Mouse (Mus musculus): Measurements from ENCODE around the gene Cadm1. TPM values are rescaled to one million over a fixed set of nuclear protein-coding genes. Genes with fewer than 3 reads are reported as not detected.

The Cadm1 gene
- total and polyA plus RNA-seq, 3 experiments = 0.14 to 0.31 TPM; not detected in 1

DNA sequence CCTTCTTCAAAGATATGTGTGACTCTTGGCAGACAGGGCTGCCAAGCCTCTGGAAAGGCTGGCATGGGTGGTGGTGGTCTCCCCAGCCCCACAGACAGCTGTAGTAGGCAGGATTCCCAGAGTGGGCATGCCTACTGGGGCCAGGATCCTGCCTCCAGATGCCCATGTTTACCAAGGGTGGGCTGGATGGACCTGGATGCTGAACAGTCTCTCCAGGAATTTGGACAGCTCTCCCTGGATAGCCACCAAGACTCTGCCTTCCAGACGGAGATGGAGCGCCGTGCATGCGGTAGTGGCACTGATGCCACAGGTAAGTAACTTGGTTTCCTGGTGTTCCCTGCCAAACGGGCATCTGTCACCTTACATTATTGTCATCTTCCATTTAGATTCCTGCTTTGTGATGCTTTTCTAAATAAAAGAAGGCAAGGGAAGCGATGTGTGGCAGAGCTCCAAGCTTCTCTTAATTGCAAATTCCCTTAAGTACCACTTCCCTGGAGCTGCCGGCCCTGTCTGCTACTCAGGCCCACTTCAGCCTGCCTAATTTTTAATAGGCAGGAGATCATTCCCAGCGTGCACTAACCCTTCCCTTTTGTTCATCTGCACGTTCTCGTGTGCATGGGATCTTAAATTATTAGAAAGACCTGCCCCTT, 346.7 kb downstream of the Cadm1 start:
- Histone ChIP-seq H3K4me3 (ENCODE audit: control insufficient read depth in 1 of 2, insufficient read depth in 1 of 2, low read depth in 2 of 2, low read length in 2 of 2) (no peak overlapping the region), H3K36me3 (ENCODE audit: control insufficient read depth in 1 of 2, insufficient read depth in 2 of 2, low read length in 2 of 2) (no peaks in the 10 kb centered on the region), H3K9me3 (replicated peaks; ENCODE audit: insufficient read depth, low read length) (no peaks in the 10 kb centered on the region), H3K9ac (ENCODE audit: control insufficient read depth, low read depth, low read length, poor library complexity, severe bottlenecking) (no peak overlapping the region), H3K27me3 (ENCODE audit: control insufficient read depth in 1 of 2, insufficient read depth in 2 of 2, low read length in 2 of 2) (no peaks in the 10 kb centered on the region), H3K27ac (ENCODE audit: control insufficient read depth, low read depth, low read length) (no peak overlapping the region), H3K79me2 (ENCODE audit: control insufficient read depth, insufficient read depth, low read length, poor library complexity) (no peaks in the 10 kb centered on the region), H3K4me1 (ENCODE audit: control insufficient read depth in 1 of 2, insufficient read depth in 2 of 2, low read length in 2 of 2) (no peaks in the 10 kb centered on the region)
- TF ChIP-seq ELF1 (IDR thresholded peaks at IDR 0.05; ENCODE audit: low read depth, low read length) (no peak), ZKSCAN1 (IDR thresholded peaks at IDR 0.05; ENCODE audit: low read depth, low read length) (no peak), MXI1 (IDR thresholded peaks at IDR 0.05; ENCODE audit: low read depth, low read length) (no peak), POLR2AphosphoS2 (IDR thresholded peaks at IDR 0.05; ENCODE audit: low read length) (no peak), MAX (IDR thresholded peaks at IDR 0.05; ENCODE audit: low read length) (no peak), EP300 (IDR thresholded peaks at IDR 0.05; ENCODE audit: low read depth in 1 of 2, low read length in 2 of 2) (no peak)
- DNase-seq (ENCODE audit: low read depth, low spot score) = no peak

DNA sequence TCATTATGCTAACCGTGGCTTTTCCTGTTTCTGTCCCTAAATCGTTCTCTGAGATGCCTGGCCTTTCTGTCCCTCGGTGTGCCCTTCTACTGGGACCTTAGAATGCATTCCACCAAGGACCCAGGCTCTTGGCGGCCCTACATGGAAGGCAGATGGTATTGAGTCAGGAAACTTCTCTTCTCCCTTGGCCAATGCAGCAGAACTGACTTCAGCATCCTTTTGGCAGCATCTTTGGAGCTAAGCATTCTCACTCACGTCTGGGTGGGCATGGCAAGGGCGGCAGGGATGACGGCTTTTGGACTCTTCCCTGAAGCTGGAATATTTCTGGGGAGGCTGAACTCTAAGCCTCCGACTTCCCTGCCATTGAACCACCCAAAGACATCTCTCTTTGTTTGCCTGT, 350.2 kb downstream of the Cadm1 start:
- H3K9ac ChIP-seq (ENCODE audit: control insufficient read depth, low read depth, low read length, poor library complexity, severe bottlenecking) = no peak overlapping the region
- no peaks in the 10 kb centered on the region for H3K9me3 ChIP-seq (replicated peaks; ENCODE audit: insufficient read depth, low read length)
- no peaks in the 10 kb centered on the region for H3K27me3 ChIP-seq (ENCODE audit: control insufficient read depth in 1 of 2, insufficient read depth in 2 of 2, low read length in 2 of 2)
- H3K27ac ChIP-seq (ENCODE audit: control insufficient read depth, low read depth, low read length) = no peak overlapping the region
- H3K4me1 ChIP-seq (ENCODE audit: control insufficient read depth in 1 of 2, insufficient read depth in 2 of 2, low read length in 2 of 2) = no peaks in the 10 kb centered on the region
- no peaks in the 10 kb centered on the region for H3K79me2 ChIP-seq (ENCODE audit: control insufficient read depth, insufficient read depth, low read length, poor library complexity)
- TF ChIP-seq TBP (IDR thresholded peaks at IDR 0.05; ENCODE audit: low read depth, low read length) = no peak
- no peak for TF ChIP-seq ETS1 (IDR thresholded peaks at IDR 0.05; ENCODE audit: low read depth, low read length)
- no peak for TF ChIP-seq MYC (IDR thresholded peaks at IDR 0.05; ENCODE audit: low read depth, low read length)
- no peak for TF ChIP-seq TAL1 (IDR thresholded peaks at IDR 0.05; ENCODE audit: low read length)
- no peak for TF ChIP-seq ELF1 (IDR thresholded peaks at IDR 0.05; ENCODE audit: low read depth, low read length)
- TF ChIP-seq SMC3 (IDR thresholded peaks at IDR 0.05; ENCODE audit: low read depth, low read length) = no peak
- TF ChIP-seq CHD1 (IDR thresholded peaks at IDR 0.05; ENCODE audit: low read depth, low read length) = no peak
- TF ChIP-seq SIN3A (IDR thresholded peaks at IDR 0.05; ENCODE audit: low read length) = no peak
- H3K36me3 ChIP-seq (ENCODE audit: control insufficient read depth in 1 of 2, insufficient read depth in 2 of 2, low read length in 2 of 2) = no peaks in the 10 kb centered on the region
- H3K4me3 ChIP-seq (ENCODE audit: control insufficient read depth in 1 of 2, insufficient read depth in 1 of 2, low read depth in 2 of 2, low read length in 2 of 2) = no peak overlapping the region
- no peak for DNase-seq (ENCODE audit: low read depth, low spot score)

DNA sequence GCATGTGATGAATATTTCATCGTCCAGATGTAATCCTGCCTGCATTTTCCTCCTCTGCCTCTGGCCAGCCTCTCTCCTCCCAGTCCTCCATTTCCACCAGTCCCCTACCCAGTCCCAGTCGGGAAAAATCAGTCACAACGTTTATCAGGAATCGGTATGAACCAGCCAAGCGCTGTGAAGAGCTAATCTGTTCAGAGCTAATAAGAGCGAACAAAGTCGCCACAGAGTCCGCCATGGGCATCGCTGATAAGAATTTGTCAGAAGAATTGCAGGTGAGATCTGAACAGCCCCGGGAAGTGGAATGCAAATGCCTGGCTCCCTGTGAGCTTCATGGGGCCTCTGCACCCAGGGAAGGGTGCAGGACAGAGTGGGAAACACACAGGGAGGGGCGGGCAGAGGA, 352.4 kb downstream of the Cadm1 start:
- Histone ChIP-seq H3K9ac (ENCODE audit: control insufficient read depth, low read depth, low read length, poor library complexity, severe bottlenecking) (no peak overlapping the region), H3K27ac (ENCODE audit: control insufficient read depth, low read depth, low read length) (no peak overlapping the region), H3K4me3 (ENCODE audit: control insufficient read depth in 1 of 2, insufficient read depth in 1 of 2, low read depth in 2 of 2, low read length in 2 of 2) (no peak overlapping the region), H3K79me2 (ENCODE audit: control insufficient read depth, insufficient read depth, low read length, poor library complexity) (no peaks in the 10 kb centered on the region), H3K4me1 (ENCODE audit: control insufficient read depth in 1 of 2, insufficient read depth in 2 of 2, low read length in 2 of 2) (no peaks in the 10 kb centered on the region), H3K36me3 (ENCODE audit: control insufficient read depth in 1 of 2, insufficient read depth in 2 of 2, low read length in 2 of 2) (no peaks in the 10 kb centered on the region), H3K9me3 (replicated peaks; ENCODE audit: insufficient read depth, low read length) (no peaks in the 10 kb centered on the region), H3K27me3 (ENCODE audit: control insufficient read depth in 1 of 2, insufficient read depth in 2 of 2, low read length in 2 of 2) (no peaks in the 10 kb centered on the region)
- DNase-seq (ENCODE audit: low read depth, low spot score) = no peak
- no peak for TF ChIP-seq MYB (IDR thresholded peaks at IDR 0.05; ENCODE audit: low read depth, low read length)
- TF ChIP-seq MEF2A (IDR thresholded peaks at IDR 0.05; ENCODE audit: extremely low read depth, insufficient replicate concordance, low read depth, low read length, poor library complexity, severe bottlenecking) = no peak
- TF ChIP-seq TAL1 (IDR thresholded peaks at IDR 0.05; ENCODE audit: low read length) = no peak
- no peak for TF ChIP-seq JUND (IDR thresholded peaks at IDR 0.05; ENCODE audit: low read depth, low read length)
- TF ChIP-seq CHD2 (IDR thresholded peaks at IDR 0.05; ENCODE audit: low read length) = no peak
- no peak for TF ChIP-seq NRF1 (IDR thresholded peaks at IDR 0.05; ENCODE audit: insufficient read depth, low read depth, low read length, poor library complexity, severe bottlenecking)
- no peak for TF ChIP-seq UBTF (IDR thresholded peaks at IDR 0.05; ENCODE audit: borderline replicate concordance, insufficient read depth, low read depth, low read length)
- no peak for TF ChIP-seq E2F4 (IDR thresholded peaks at IDR 0.05; ENCODE audit: borderline replicate concordance, low read depth, low read length)
